ENCODE assay signal across 22 mouse cellular contexts in genomic region chr11:100377989-100378388, GRCm38 (mm10). TPM values are rescaled to one million over a fixed set of nuclear protein-coding genes. Genes with fewer than 3 reads are reported as not detected.
"Had no signal": no experiment of that assay in that cellular context is flagged by ENCODE, and none has a peak within 500 bp of the region (broad histone marks: within the 10 kb centered on the region; RNA-seq: fewer than 3 reads in every experiment).

No protein-coding gene starts in this region.

- H3K27ac ChIP-seq: midbrain, embryonic 10.5 days; midbrain, embryonic 12.5 days; neural tube, embryonic 13.5 days; neural tube, embryonic 15.5 days had no signal

- DNase-seq: lung, adult 18-20 months; lung, embryonic 14.5 days; lung, postnatal 10 days; lung, postnatal 4 days; midbrain, embryonic 14.5 days; retina, postnatal 1 day; right cerebral cortex, adult 18-20 months; right cerebral cortex, postnatal 25 days; right cerebral cortex, postnatal 4 days; spleen, adult 18-20 months; thymus, adult 18-20 months; thymus, postnatal 14 days; thymus, postnatal 36 days had no signal

- H3K9me3 ChIP-seq: midbrain, embryonic 10.5 days; midbrain, embryonic 12.5 days; neural tube, embryonic 13.5 days; neural tube, embryonic 15.5 days had no signal

- H3K4me3 ChIP-seq: midbrain, embryonic 10.5 days; midbrain, embryonic 12.5 days; myocyte; neural tube, embryonic 13.5 days; neural tube, embryonic 15.5 days had no signal

- H3K4me1 ChIP-seq: midbrain, embryonic 12.5 days; neural tube, embryonic 13.5 days; neural tube, embryonic 15.5 days had no signal

- H3K27me3 ChIP-seq: midbrain, embryonic 12.5 days; neural tube, embryonic 13.5 days; neural tube, embryonic 15.5 days had no signal

RNA-seq across cellular contexts. Expression of gene Hap1, which starts 22.1 kb away (rescaled TPM):
- total RNA-seq: megakaryocyte, adult 5-6 weeks; megakaryocyte-erythroid progenitor cell, adult 5-6 weeks had no signal

RNA-seq across cellular contexts. Expression of gene P3h4, which starts 36.6 kb away (rescaled TPM):
- total RNA-seq: megakaryocyte, adult 5-6 weeks had no signal

RNA-seq across cellular contexts. Expression of gene Fkbp10, which starts 37.5 kb away (rescaled TPM):
- total RNA-seq: megakaryocyte-erythroid progenitor cell, adult 5-6 weeks had no signal

RNA-seq across cellular contexts. Expression of gene Gast, which starts 43.8 kb away (rescaled TPM):
- total RNA-seq: megakaryocyte, adult 5-6 weeks; megakaryocyte-erythroid progenitor cell, adult 5-6 weeks had no signal
- polyA plus RNA-seq: lung, embryonic 14.5 days; lung, embryonic 16.5 days; midbrain, embryonic 10.5 days; myocyte; neural tube, embryonic 11.5 days; neural tube, embryonic 13.5 days; neural tube, embryonic 15.5 days had no signal
